Mouse (Mus musculus): ENCODE data around the gene Dnaic2. TPM values are rescaled to one million over a fixed set of nuclear protein-coding genes. Genes with fewer than 3 reads are reported as not detected.

Gene Dnaic2
- polyA plus RNA-seq, 1 experiment from 2014 or later = 1.6 TPM

Other genes starting within 250 kb of the Dnaic2 start
- gene Rpl38, start 58.9 kb upstream of the Dnaic2 start, polyA plus RNA-seq (2014; fragmentation: Nextera tagmentation; extraction: Ambion mirVana) = 888 and 938 TPM in 2 replicates
- 15.5 and 16.4 TPM in 2 replicates for gene Ttyh2, start 52.0 kb upstream of the Dnaic2 start, polyA plus RNA-seq (2014; fragmentation: Nextera tagmentation; extraction: Ambion mirVana)
- 0.81 and 2.1 TPM in 2 replicates for gene Kif19a, start 38.0 kb downstream of the Dnaic2 start, polyA plus RNA-seq (2014; fragmentation: Nextera tagmentation; extraction: Ambion mirVana)
- 9.5 and 9.8 TPM in 2 replicates for gene Btbd17, start 68.5 kb downstream of the Dnaic2 start, polyA plus RNA-seq (2014; fragmentation: Nextera tagmentation; extraction: Ambion mirVana)
- not detected in 2 replicates for gene Gpr142, start 71.5 kb downstream of the Dnaic2 start, polyA plus RNA-seq (2014; fragmentation: Nextera tagmentation; extraction: Ambion mirVana)
- gene Gprc5c, start 123.7 kb downstream of the Dnaic2 start, polyA plus RNA-seq (2014; fragmentation: Nextera tagmentation; extraction: Ambion mirVana) = 31.5 and 36.4 TPM in 2 replicates
- 0.85 and 1.4 TPM in 2 replicates for gene Cd300a, start 162.6 kb downstream of the Dnaic2 start, polyA plus RNA-seq (2014; fragmentation: Nextera tagmentation; extraction: Ambion mirVana)
- gene Cd300lb, start 207.0 kb downstream of the Dnaic2 start, polyA plus RNA-seq (2014; fragmentation: Nextera tagmentation; extraction: Ambion mirVana) = not detected in 2 replicates
- not detected in 2 replicates for gene Cd300c, start 241.7 kb downstream of the Dnaic2 start, polyA plus RNA-seq (2014; fragmentation: Nextera tagmentation; extraction: Ambion mirVana)

Measured in embryonic facial prominence, embryonic 11.5 days (tissue).